Mouse (Mus musculus) midbrain, embryonic 11.5 days (tissue): ENCODE data around the gene St6galnac3. TPM values are rescaled to one million over a fixed set of nuclear protein-coding genes. Genes with fewer than 3 reads are reported as not detected.
"Not testable (repeated sequence)": the region's sequence is repeated elsewhere in the genome, so short reads cannot be mapped to it uniquely, and the experiment has no call there.

Source experiments
- ATAC-seq: fragments of 200-750 bp; cut with Nextera tagmentation; 2 replicates; pipeline ENCODE4 v1.8.0; 2017; ENCODE audit warnings: moderate TSS enrichment, moderate library complexity; ENCODE audit not compliant: low FRiP score
- DNase-seq: peaks from one replicate; pipeline ENCODE4 v3.0.0; 2015; ENCODE audit warnings: low spot score; ENCODE audit errors: missing footprints
- H3K27ac ChIP-seq: fragments of 300-500 bp; sonication (generic); 2 replicates; pipeline ENCODE4 v1.5.1; 2014; ENCODE audit warnings: low read depth, low read length
- H3K27me3 ChIP-seq: fragments of 300-500 bp; sonication (generic); 2 replicates; pipeline ENCODE4 v1.6.1; 2014; ENCODE audit warnings: mild to moderate bottlenecking, low read length, moderate library complexity, mixed read lengths; ENCODE audit not compliant: control insufficient read depth, insufficient read depth
- H3K36me3 ChIP-seq: fragments of 300-500 bp; sonication (generic); 2 replicates; pipeline ENCODE4 v1.6.1; 2014; ENCODE audit warnings: mild to moderate bottlenecking, low read length, moderate library complexity, mixed read lengths; ENCODE audit not compliant: control insufficient read depth, insufficient read depth
- H3K4me1 ChIP-seq: fragments of 300-500 bp; sonication (generic); 2 replicates; pipeline ENCODE4 v1.6.1; 2014; ENCODE audit warnings: low read length; ENCODE audit not compliant: control insufficient read depth, insufficient read depth
- H3K4me2 ChIP-seq: fragments of 300-500 bp; sonication (generic); 2 replicates; pipeline ENCODE4 v1.6.1; 2014; ENCODE audit warnings: mild to moderate bottlenecking, moderate library complexity
- H3K4me3 ChIP-seq: fragments of 300-500 bp; sonication (generic); 2 replicates; pipeline ENCODE4 v1.5.1; 2014; ENCODE audit warnings: low read depth, low read length
- H3K9ac ChIP-seq: fragments of 300-500 bp; sonication (generic); 2 replicates; pipeline ENCODE4 v1.6.1; 2014; ENCODE audit warnings: low read length
- H3K9me3 ChIP-seq: fragments of 300-500 bp; sonication (generic); 2 replicates; pipeline ENCODE4 v1.6.1; 2016; ENCODE audit warnings: low read length; ENCODE audit not compliant: control insufficient read depth
- WGBS: fragments of 180-500 bp; shearing (Covaris S2); extraction: QIAGEN DNeasy Blood & Tissue Kit; methylation state at CpG from one replicate; pipeline ENCODE4 v1.1.7; 2014; 5-methylcytosine and 5-hydroxymethylcytosine counted together
- polyA plus RNA-seq: library from polyadenylated mRNA; unstranded; fragments of >200 nt; fragmentation: Nextera tagmentation; extraction: Ambion mirVana; gene quantifications from 2 replicates; pipeline ENCODE4 v1.2.1, GENCODE M21; 2014

The St6galnac3 gene
- polyA plus RNA-seq, 1 experiment from 2014 or later = 35.7 TPM

- no peak overlapping the region for H3K4me2 ChIP-seq
- H3K4me1 ChIP-seq = no peaks in the 10 kb centered on the region
- H3K9ac ChIP-seq = no peak overlapping the region
- 100% methylated on average over 1 of the region's 2 CpGs for WGBS
- H3K27me3 ChIP-seq = no peaks in the 10 kb centered on the region
- H3K4me3 ChIP-seq = no peak overlapping the region
- H3K9me3 ChIP-seq = no peaks in the 10 kb centered on the region
- H3K36me3 ChIP-seq = no peaks in the 10 kb centered on the region
- DNase-seq (no peak), ATAC-seq (no peak)
- no peak overlapping the region for H3K27ac ChIP-seq
Measured at GRCm38 (mm10) chr3:153756500-153756996, 31.6 kb upstream of the St6galnac3 start.

GRCm38 (mm10) chr3:153755785-153756326 is 30.9 kb upstream of the St6galnac3 start:
- not testable (repeated sequence) for H3K36me3 ChIP-seq, ATAC-seq, H3K27me3 ChIP-seq, H3K4me2 ChIP-seq, H3K9ac ChIP-seq, DNase-seq, H3K27ac ChIP-seq, H3K4me3 ChIP-seq, H3K4me1 ChIP-seq, H3K9me3 ChIP-seq
- 83% methylated on average over 14 of the region's 14 CpGs for WGBS

GRCm38 (mm10) chr3:153751435-153751834 is 26.5 kb upstream of the St6galnac3 start:
- Histone ChIP-seq H3K36me3 (no peaks in the 10 kb centered on the region), H3K4me3 (no peak overlapping the region), H3K9me3 (no peaks in the 10 kb centered on the region), H3K27ac (no peak overlapping the region), H3K9ac (no peak overlapping the region), H3K4me1 (no peaks in the 10 kb centered on the region), H3K27me3 (no peaks in the 10 kb centered on the region), H3K4me2 (no peak overlapping the region)
- ATAC-seq (no peak), DNase-seq (no peak)
- WGBS = 54% methylated on average over 1 of the region's 1 CpGs

- ATAC-seq (no peak), DNase-seq (no peak)
- 89% methylated on average over 6 of the region's 6 CpGs for WGBS
- Histone ChIP-seq H3K27me3 (no peaks in the 10 kb centered on the region), H3K27ac (no peak overlapping the region), H3K36me3 (no peaks in the 10 kb centered on the region), H3K4me3 (no peak overlapping the region), H3K9ac (no peak overlapping the region), H3K4me1 (no peaks in the 10 kb centered on the region), H3K9me3 (no peaks in the 10 kb centered on the region), H3K4me2 (no peak overlapping the region)
Measured at GRCm38 (mm10) chr3:153749359-153749758, 24.4 kb upstream of the St6galnac3 start.

- Histone ChIP-seq H3K4me1 (no peaks in the 10 kb centered on the region), H3K27ac (no peak overlapping the region), H3K36me3 (no peaks in the 10 kb centered on the region), H3K27me3 (no peaks in the 10 kb centered on the region), H3K9me3 (no peaks in the 10 kb centered on the region), H3K4me3 (no peak overlapping the region), H3K4me2 (no peak overlapping the region), H3K9ac (no peak overlapping the region)
- DNase-seq (no peak), ATAC-seq (no peak)
- WGBS = 85% methylated on average over 3 of the region's 3 CpGs
Measured at GRCm38 (mm10) chr3:153748293-153748692, 23.3 kb upstream of the St6galnac3 start.

- 84% methylated on average over 3 of the region's 3 CpGs for WGBS
- Histone ChIP-seq H3K36me3 (no peaks in the 10 kb centered on the region), H3K9ac (no peak overlapping the region), H3K4me3 (no peak overlapping the region), H3K4me1 (no peaks in the 10 kb centered on the region), H3K4me2 (no peak overlapping the region), H3K27ac (no peak overlapping the region), H3K9me3 (no peaks in the 10 kb centered on the region), H3K27me3 (no peaks in the 10 kb centered on the region)
- DNase-seq = no peak
- no peak for ATAC-seq
Measured at GRCm38 (mm10) chr3:153745099-153745498, 20.1 kb upstream of the St6galnac3 start.

- H3K4me3 ChIP-seq = no peak overlapping the region
- no peaks in the 10 kb centered on the region for H3K9me3 ChIP-seq
- H3K36me3 ChIP-seq = no peaks in the 10 kb centered on the region
- ATAC-seq (no peak), DNase-seq (no peak)
- H3K9ac ChIP-seq = no peak overlapping the region
- H3K27me3 ChIP-seq = no peaks in the 10 kb centered on the region
- H3K4me1 ChIP-seq = no peaks in the 10 kb centered on the region
- H3K27ac ChIP-seq = no peak overlapping the region
- 93% methylated on average over 6 of the region's 6 CpGs for WGBS
- no peak overlapping the region for H3K4me2 ChIP-seq
Measured at GRCm38 (mm10) chr3:153744447-153744846, 19.5 kb upstream of the St6galnac3 start.

- Histone ChIP-seq H3K4me2 (no peak overlapping the region), H3K27ac (no peak overlapping the region), H3K4me1 (no peaks in the 10 kb centered on the region), H3K9me3 (no peaks in the 10 kb centered on the region), H3K36me3 (no peaks in the 10 kb centered on the region), H3K4me3 (no peak overlapping the region), H3K9ac (no peak overlapping the region), H3K27me3 (no peaks in the 10 kb centered on the region)
- no peak for ATAC-seq
- WGBS = 90% methylated on average over 7 of the region's 7 CpGs
- DNase-seq = no peak
Measured at GRCm38 (mm10) chr3:153741800-153742199, 16.8 kb upstream of the St6galnac3 start.

- Histone ChIP-seq H3K9ac (no peak overlapping the region), H3K4me2 (no peak overlapping the region), H3K27ac (no peak overlapping the region), H3K4me1 (no peaks in the 10 kb centered on the region), H3K9me3 (no peaks in the 10 kb centered on the region), H3K27me3 (no peaks in the 10 kb centered on the region), H3K4me3 (no peak overlapping the region), H3K36me3 (no peaks in the 10 kb centered on the region)
- ATAC-seq (no peak), DNase-seq (no peak)
- 90% methylated on average over 8 of the region's 8 CpGs for WGBS
Measured at GRCm38 (mm10) chr3:153739351-153739750, 14.4 kb upstream of the St6galnac3 start.
